Mouse (Mus musculus): ENCODE data around the gene Ncoa4.
"Not testable (repeated sequence)": the region's sequence is repeated elsewhere in the genome, so short reads cannot be mapped to it uniquely, and the experiment has no call there.

Ncoa4 gene

GRCm38 (mm10) chr14:32160563-32160962 lies 898 bp downstream of the Ncoa4 start:
- no peak for DNase-seq (ENCODE audit: low spot score in 2 of 2)

- no peak for DNase-seq (ENCODE audit: low spot score in 2 of 2)
Measured at GRCm38 (mm10) chr14:32161090-32161885, 1.6 kb downstream of the Ncoa4 start.

GRCm38 (mm10) chr14:32162231-32162630 lies 2.6 kb downstream of the Ncoa4 start:
- no peak for DNase-seq (ENCODE audit: low spot score in 2 of 2)

DNA sequence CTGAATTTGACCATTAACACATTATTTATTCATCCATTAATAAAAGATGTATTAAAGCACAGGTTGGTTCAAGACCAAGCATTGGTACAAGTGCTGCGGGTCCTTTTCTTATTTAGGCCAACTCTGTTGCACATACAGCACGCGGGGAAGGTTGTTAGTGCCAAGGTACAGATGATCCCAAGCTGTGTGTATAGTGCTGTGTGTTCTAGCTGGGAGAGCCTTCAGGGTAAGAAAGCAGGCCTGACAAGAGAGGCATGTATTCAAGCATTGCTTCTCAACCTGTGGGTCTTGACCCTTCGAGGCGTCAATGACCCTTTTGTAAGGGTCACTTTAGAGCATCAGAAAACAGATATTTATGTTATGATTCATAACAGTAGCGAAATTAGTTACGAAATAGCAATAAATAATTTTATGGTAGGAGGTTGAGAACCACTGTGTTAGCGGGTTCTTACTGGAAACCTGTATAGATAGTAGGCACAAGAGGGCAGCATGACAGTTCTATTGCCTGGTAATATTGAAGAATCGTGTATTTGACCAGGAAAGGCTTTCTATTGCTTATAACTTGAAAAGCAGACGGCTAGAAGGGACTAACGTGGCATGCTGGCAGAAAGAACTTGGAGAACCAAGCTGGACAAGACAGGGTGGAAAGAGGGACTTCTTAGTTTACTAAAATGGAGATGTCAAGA lies 3.7 kb downstream of the Ncoa4 start:
- DNase-seq (ENCODE audit: low spot score in 2 of 2): no peak

DNA sequence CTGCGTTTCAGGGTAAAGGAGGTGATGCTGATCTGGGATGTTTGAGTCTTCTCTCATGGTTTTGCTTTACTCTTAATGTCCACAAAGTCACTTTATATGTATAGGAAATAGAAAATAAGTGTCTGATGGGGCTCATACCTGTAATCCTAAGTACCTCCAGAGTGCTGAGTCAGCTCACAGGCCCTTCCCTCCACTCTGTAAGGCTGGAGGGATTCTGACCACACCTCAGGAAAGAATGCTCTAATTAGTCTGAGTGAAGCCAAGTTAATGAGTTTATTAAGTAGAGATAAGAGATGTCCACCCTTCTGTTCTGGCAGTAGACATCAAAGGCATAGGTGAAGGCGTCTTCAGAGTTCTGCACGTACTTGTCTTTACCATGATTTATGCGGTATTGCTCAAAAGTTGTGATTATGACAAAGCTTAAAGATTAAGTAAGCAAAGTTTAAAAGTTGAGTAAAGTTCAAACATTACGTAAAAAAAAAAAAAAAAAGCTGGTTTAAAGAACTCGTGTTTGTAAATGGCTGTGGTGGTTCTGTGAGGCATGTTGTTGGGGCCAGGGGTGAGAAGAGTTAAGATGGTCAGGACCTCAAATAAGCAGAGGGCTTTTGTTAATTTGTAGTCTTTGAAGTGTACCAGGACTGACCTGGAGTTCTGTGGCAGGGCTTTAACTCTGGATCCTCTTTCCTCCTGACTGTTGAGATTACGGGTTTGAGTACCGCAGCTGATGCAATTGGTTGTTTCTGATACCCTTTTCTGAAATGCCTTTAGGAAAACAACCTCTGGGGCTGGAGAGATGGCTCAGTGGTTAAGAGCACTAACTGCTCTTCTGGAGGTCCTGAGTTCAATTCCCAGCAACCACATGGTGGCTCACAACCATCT lies 4.7 kb downstream of the Ncoa4 start:
- no peak for DNase-seq (ENCODE audit: low spot score in 2 of 2)

- peak; percentile 17 to 19 for DNase-seq (ENCODE audit: low spot score in 2 of 2)
Measured at GRCm38 (mm10) chr14:32165278-32166061, 5.8 kb downstream of the Ncoa4 start.

DNA sequence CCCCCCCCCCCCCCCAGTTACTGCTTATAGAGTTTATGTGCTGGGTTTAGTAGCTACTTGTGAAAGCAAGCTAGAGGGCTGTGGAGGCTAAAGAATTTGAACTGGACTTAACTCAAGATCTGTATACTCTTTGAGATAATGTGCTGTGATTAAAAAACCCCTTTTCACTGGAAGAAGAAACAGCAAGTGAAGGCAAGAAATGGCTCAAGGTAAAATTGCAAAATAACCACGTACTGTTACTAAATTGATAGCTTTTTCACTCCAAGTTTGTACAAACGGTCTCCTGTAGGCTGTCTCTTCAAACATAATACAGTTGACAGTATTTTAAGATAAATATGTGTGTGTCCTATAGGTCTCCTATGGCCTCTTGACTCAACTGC lies 6.4 kb downstream of the Ncoa4 start:
- DNase-seq (ENCODE audit: low spot score in 2 of 2): no peak

DNA sequence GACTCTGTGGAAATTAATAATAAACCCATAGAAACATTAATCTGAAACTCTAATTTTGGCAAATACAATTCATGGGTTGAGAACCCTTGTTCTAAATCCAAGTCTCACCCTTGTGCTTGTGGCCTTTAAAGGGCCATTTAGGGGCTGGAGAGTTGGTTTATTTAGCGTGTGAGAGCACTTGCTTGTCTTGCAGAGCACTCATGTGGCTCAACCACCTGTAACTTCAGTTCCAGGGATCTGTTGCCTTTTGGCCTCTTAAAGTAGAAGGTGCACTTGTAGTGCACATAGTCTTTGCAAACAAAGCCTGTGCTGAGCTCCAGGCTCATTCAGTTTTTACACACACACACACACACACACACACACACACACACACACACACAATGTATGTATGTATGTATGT lies 7.2 kb downstream of the Ncoa4 start:
- no peak for DNase-seq (ENCODE audit: low spot score in 2 of 2)

- no peak for DNase-seq (ENCODE audit: low spot score in 2 of 2)
Measured at GRCm38 (mm10) chr14:32167326-32167725, 7.7 kb downstream of the Ncoa4 start.

- DNase-seq (ENCODE audit: low spot score in 2 of 2): no peak
Measured at GRCm38 (mm10) chr14:32168653-32169231, 9.1 kb downstream of the Ncoa4 start.

- no peak for DNase-seq (ENCODE audit: low spot score in 2 of 2)
Measured at GRCm38 (mm10) chr14:32170137-32170536, 10.5 kb downstream of the Ncoa4 start.

DNA sequence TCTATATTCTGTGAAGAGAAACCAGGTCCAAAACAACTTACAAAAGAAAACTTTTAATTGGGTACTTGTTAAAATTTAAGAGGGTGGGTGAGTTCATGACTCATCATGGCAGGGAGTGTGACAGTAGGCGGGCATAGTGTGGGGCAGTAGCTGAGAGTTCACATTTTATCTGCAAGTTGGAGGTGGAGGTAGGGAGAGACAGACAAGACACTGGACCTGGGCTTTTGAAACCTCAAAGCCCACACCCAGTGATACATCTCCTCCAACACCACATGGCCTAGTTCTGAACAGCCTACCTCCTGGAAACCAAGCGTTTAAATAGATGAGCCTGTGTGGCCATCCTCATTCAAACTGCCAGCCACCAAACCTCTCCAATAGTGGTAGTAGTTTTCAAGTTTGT lies 15.6 kb downstream of the Ncoa4 start:
- DNase-seq (ENCODE audit: low spot score in 2 of 2): no peak

GRCm38 (mm10) chr14:32176590-32176989 lies 16.9 kb downstream of the Ncoa4 start:
- DNase-seq (ENCODE audit: low spot score in 2 of 2): not testable (repeated sequence)

DNA sequence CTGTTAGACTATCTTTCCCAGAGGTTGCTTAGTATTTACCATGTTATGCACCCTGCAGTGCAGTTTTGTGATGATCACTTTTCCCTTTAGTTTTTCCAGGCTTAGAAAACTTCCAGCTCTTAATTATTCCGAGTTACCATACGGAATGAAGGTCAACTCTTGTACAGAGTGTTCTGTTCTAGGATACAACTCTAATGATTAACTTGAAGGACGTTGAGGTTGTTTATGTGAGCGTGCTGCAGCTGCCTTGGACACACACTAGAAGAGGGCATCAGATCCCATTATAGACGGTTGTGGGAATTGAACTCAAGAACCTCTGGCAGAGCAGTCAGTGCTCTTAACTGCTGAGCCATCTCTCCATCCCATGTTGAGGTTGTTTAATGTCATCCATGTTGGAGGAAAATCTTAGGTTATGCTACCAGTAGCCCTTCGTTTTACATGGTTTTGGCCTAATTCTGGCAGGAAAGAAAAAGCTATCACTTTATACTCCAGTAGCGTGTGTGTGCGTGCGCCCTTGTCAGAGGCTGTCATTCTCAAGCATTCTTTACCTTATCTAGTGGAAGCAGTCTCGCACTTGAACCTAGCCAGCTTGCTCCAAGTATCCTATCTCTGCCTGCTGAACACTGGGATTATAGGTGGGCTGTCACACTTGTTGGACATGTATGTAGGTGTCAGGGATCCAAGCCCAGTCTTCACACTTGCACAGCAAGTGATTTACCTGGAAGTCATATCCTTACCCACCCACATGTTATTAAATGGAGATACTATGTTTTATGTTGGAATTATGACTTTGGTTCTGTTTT lies 19.9 kb downstream of the Ncoa4 start:
- no peak for DNase-seq (ENCODE audit: low spot score in 2 of 2)

- no peak for DNase-seq (ENCODE audit: low spot score in 2 of 2)
Measured at GRCm38 (mm10) chr14:32180861-32181260, 21.2 kb downstream of the Ncoa4 start.

GRCm38 (mm10) chr14:32183846-32184245 lies 24.2 kb downstream of the Ncoa4 start:
- DNase-seq (ENCODE audit: low spot score in 2 of 2): no peak

GRCm38 (mm10) chr14:32190627-32191391 lies 31.1 kb downstream of the Ncoa4 start:
- DNase-seq (ENCODE audit: low spot score in 2 of 2): no peak

- DNase-seq (ENCODE audit: low spot score in 2 of 2): no peak
Measured at GRCm38 (mm10) chr14:32191926-32192325, 32.3 kb downstream of the Ncoa4 start.

DNA sequence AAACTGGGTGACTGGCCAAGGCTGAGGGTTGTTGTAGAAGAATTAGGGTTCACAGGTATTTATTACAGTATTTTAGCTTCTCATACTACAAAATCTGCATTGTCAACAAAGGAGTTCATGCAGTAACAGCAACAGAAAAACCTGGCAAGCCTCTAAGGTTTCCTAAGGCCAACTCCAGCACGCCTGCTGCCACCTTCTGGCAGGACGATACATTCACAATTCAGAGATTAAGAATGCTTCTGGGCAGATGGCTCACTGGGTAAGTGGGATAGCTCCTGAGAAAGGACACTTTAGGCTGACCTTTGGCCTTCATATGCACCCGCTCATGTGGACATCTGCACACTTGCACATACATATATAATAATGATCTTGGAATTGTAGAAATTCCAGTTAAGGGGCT lies 32.8 kb downstream of the Ncoa4 start:
- peak in 1 of 2 experiments; percentile 31 for DNase-seq (ENCODE audit: low spot score in 2 of 2)

DNA sequence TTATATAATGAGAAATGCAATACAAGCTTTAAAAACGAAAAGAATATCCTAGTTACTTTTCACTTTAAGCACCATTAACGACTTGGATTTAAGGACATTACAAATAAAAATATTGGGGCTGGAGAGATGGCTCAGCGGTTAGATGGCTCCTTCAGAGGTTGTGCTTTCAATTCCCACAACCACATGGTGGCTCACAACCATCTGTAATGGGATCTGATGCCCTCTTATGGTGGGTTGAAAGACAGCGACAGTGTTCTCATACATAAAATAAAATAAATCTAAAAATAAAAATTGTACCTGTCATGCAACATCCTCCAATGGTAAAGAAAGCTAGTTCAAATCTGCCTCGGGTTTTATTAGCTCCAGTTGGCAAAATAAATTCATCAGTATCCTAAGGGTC lies 33.9 kb downstream of the Ncoa4 start:
- not testable (repeated sequence) for DNase-seq (ENCODE audit: low spot score in 2 of 2)

All from frontal cortex, postnatal 36 days (tissue).